Mouse (Mus musculus) lung, postnatal 0 days (tissue): Measurements from ENCODE around the gene Piezo1. TPM values are rescaled to one million over a fixed set of nuclear protein-coding genes. Genes with fewer than 3 reads are reported as not detected.

Experiments used
- ATAC-seq: fragments of 200-750 bp; cut with Nextera tagmentation; 2 replicates; pipeline ENCODE4 v1.8.0; 2017; ENCODE audit warnings: moderate library complexity
- DNase-seq: peaks from one replicate; pipeline ENCODE4 v3.0.0-alpha.2; 2016; ENCODE audit warnings: low spot score
- H3K27ac ChIP-seq: fragments of 300-500 bp; sonication (generic); 2 replicates; pipeline ENCODE4 v1.5.1; 2014; ENCODE audit warnings: antibody characterized with exemption, mild to moderate bottlenecking, low read length, mixed read lengths
- H3K27me3 ChIP-seq: fragments of 300-500 bp; sonication (generic); replicated peaks from 2 replicates; pipeline ENCODE4 v1.6.1; 2014; ENCODE audit warnings: low read length, mixed read lengths; ENCODE audit not compliant: insufficient read depth
- H3K36me3 ChIP-seq: fragments of 300-500 bp; sonication (generic); 2 replicates; pipeline ENCODE4 v1.6.1; 2014; ENCODE audit warnings: low read length, mixed read lengths; ENCODE audit not compliant: insufficient read depth
- H3K4me1 ChIP-seq: fragments of 300-500 bp; sonication (generic); 2 replicates; pipeline ENCODE4 v1.6.1; 2014; ENCODE audit warnings: antibody characterized with exemption, low read depth, low read length, mixed read lengths; ENCODE audit not compliant: insufficient read depth
- H3K4me2 ChIP-seq: fragments of 300-500 bp; sonication (generic); replicated peaks from 2 replicates; pipeline ENCODE4 v1.6.1; 2014; ENCODE audit warnings: low read depth, mild to moderate bottlenecking, low read length, moderate library complexity, mixed read lengths
- H3K4me3 ChIP-seq: fragments of 300-500 bp; sonication (generic); 2 replicates; pipeline ENCODE4 v1.5.1; 2014; ENCODE audit warnings: low read depth, low read length
- H3K9ac ChIP-seq: fragments of 300-500 bp; sonication (generic); replicated peaks from 2 replicates; pipeline ENCODE4 v1.6.1; 2014; ENCODE audit warnings: low read depth, mild to moderate bottlenecking
- H3K9me3 ChIP-seq: fragments of 300-500 bp; sonication (generic); 2 replicates; pipeline ENCODE4 v1.6.1; 2016; ENCODE audit warnings: low read length, mixed read lengths
- CTCF ChIP-seq: IDR thresholded peaks from 2 replicates; pipeline ENCODE4 v1.5.1; 2016; ENCODE audit warnings: antibody characterized with exemption, mild to moderate bottlenecking
- EP300 ChIP-seq: IDR thresholded peaks from 2 replicates; pipeline ENCODE4 v1.6.1; 2016; ENCODE audit warnings: antibody characterized with exemption, mild to moderate bottlenecking, control low read depth
- WGBS: fragments of 180-500 bp; shearing (Covaris S2); extraction: QIAGEN DNeasy Blood & Tissue Kit; methylation state at CpG from one replicate; pipeline ENCODE4 v1.1.7; 2014; 5-methylcytosine and 5-hydroxymethylcytosine counted together
- polyA plus RNA-seq: library from polyadenylated mRNA; unstranded; fragments of >200 nt; fragmentation: Nextera tagmentation; extraction: Ambion mirVana; gene quantifications from 2 replicates; pipeline ENCODE4 v1.2.1, GENCODE M21; 2015

Gene Piezo1
- polyA plus RNA-seq, 1 experiment from 2014 or later = 27.3 TPM

- Histone ChIP-seq H3K27me3 (no peaks in the 10 kb centered on the region), H3K4me2 (no peak overlapping the region), H3K36me3 (no peaks in the 10 kb centered on the region), H3K9ac (no peak overlapping the region), H3K4me1 (peaks cover 13% of the 10 kb centered on the region), H3K4me3 (no peak overlapping the region), H3K27ac (peak overlapping the region; percentile 27; the same call in 1 of the 2 replicates), H3K9me3 (no peaks in the 10 kb centered on the region)
- WGBS = 17% methylated on average over 11 of the region's 12 CpGs
- DNase-seq (peak; percentile 76), ATAC-seq (peak; percentile 77)
- TF ChIP-seq EP300 (no peak), CTCF (peak; percentile 50)
Measured at GRCm38 (mm10) chr8:122558671-122559349, 7.7 kb upstream of the Piezo1 start.

GRCm38 (mm10) chr8:122557248-122558038 lies 6.3 kb upstream of the Piezo1 start:
- TF ChIP-seq CTCF (no peak), EP300 (no peak)
- 48% methylated on average over 10 of the region's 10 CpGs for WGBS
- Histone ChIP-seq H3K27ac (peak overlapping the region; percentile 78), H3K36me3 (no peaks in the 10 kb centered on the region), H3K4me1 (peaks cover 13% of the 10 kb centered on the region), H3K4me2 (0 out of 2 replicates have a peak overlapping the region, but pooled peaks have one; percentile 15), H3K9me3 (no peaks in the 10 kb centered on the region), H3K27me3 (no peaks in the 10 kb centered on the region), H3K9ac (no peak overlapping the region), H3K4me3 (no peak overlapping the region)
- peak; percentile 22 for DNase-seq
- no peak for ATAC-seq

- H3K4me2 ChIP-seq = peak overlapping the region; percentile 15; the same call in 1 of the 2 replicates
- no peaks in the 10 kb centered on the region for H3K9me3 ChIP-seq
- H3K4me3 ChIP-seq = no peak overlapping the region
- no peaks in the 10 kb centered on the region for H3K27me3 ChIP-seq
- H3K36me3 ChIP-seq = no peaks in the 10 kb centered on the region
- peaks cover 13% of the 10 kb centered on the region for H3K4me1 ChIP-seq
- peak; percentile 84 for ATAC-seq
- 29% methylated on average over 12 of the region's 12 CpGs for WGBS
- DNase-seq = peak; percentile 94
- peak overlapping the region; percentile 78 for H3K27ac ChIP-seq
- no peak overlapping the region for H3K9ac ChIP-seq
- TF ChIP-seq EP300 (no peak), CTCF (peak; percentile 42)
Measured at GRCm38 (mm10) chr8:122556030-122557009, 5.2 kb upstream of the Piezo1 start.

GRCm38 (mm10) chr8:122554786-122555185 lies 3.7 kb upstream of the Piezo1 start:
- H3K27ac ChIP-seq = no peak overlapping the region
- no peak overlapping the region for H3K4me3 ChIP-seq
- H3K4me1 ChIP-seq = peaks cover 16% of the 10 kb centered on the region
- no peaks in the 10 kb centered on the region for H3K9me3 ChIP-seq
- ATAC-seq (no peak), DNase-seq (no peak)
- 51% methylated on average over 6 of the region's 6 CpGs for WGBS
- no peak overlapping the region for H3K9ac ChIP-seq
- H3K36me3 ChIP-seq = no peaks in the 10 kb centered on the region
- TF ChIP-seq EP300 (no peak), CTCF (no peak)
- no peaks in the 10 kb centered on the region for H3K27me3 ChIP-seq
- no peak overlapping the region for H3K4me2 ChIP-seq

- Histone ChIP-seq H3K4me2 (peak overlapping the region; percentile 84), H3K4me1 (peaks cover 25% of the 10 kb centered on the region), H3K27ac (peak overlapping the region; percentile 93), H3K36me3 (no peaks in the 10 kb centered on the region), H3K4me3 (peak overlapping the region; percentile 83), H3K27me3 (no peaks in the 10 kb centered on the region), H3K9me3 (no peaks in the 10 kb centered on the region), H3K9ac (peak overlapping the region; percentile 84)
- WGBS = 0% methylated on average over 3 of the region's 43 CpGs
- ATAC-seq (peak; percentile 25; the same call in 1 of the 2 replicates), DNase-seq (no peak)
- TF ChIP-seq EP300 (no peak), CTCF (no peak)
Measured at GRCm38 (mm10) chr8:122550995-122551264, 199 bp downstream of the Piezo1 start.
